Mouse (Mus musculus) cortical plate, adult 2 months (tissue): ENCODE results near the gene Snx18.

Source experiments
- CTCF ChIP-seq: fragments of 200-500 bp; IDR thresholded peaks from 2 replicates; pipeline ENCODE4 v1.5.1; 2011; ENCODE audit warnings: mild to moderate bottlenecking, control low read depth, low read length; ENCODE audit not compliant: insufficient read depth; ENCODE audit errors: extremely low read depth
- POLR2A ChIP-seq: fragments of 200-500 bp; IDR thresholded peaks from 2 replicates; pipeline ENCODE4 v1.6.1; 2011; ENCODE audit warnings: mild to moderate bottlenecking, low read length, control low read depth; ENCODE audit not compliant: insufficient read depth; ENCODE audit errors: extremely low read depth

DNA sequence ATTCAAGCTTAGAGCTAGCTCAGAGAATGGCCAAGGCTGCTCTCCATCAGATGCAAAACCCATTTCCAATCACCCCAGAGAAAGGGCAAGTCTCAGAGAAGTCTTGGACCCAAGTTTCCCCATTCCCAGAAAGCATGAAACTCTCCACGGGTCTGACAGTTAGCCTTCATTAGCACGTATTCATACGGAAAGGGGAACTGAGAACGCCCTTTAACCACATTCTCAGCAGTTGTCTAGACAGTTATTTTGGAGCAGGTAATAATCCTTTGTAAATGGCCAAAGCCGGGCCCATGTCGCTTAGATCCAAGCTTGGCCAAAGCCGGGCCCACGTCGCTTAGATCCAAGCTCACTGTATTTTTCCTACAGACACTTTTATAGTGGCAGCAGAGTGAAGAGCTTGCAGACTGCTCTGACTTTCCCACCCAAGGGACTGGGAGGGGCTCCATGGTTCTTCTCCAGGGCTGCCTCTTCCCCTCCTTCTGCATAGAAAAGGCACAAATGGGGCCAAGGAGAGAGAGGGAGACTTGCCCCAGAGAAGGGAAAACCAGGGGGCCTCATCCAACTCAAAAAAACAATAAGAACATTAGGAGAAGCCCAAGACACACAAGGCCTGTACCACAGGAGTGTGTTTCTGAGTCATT, 46.2 kb downstream of the Snx18 start:
- TF ChIP-seq CTCF (no peak), POLR2A (no peak)
